Mouse (Mus musculus): Measurements from ENCODE around the gene Ces3b. TPM values are rescaled to one million over a fixed set of nuclear protein-coding genes. Genes with fewer than 3 reads are reported as not detected.

Gene Ces3b
- polyA plus RNA-seq, 1 experiment from 2014 or later, result not detected

DNA sequence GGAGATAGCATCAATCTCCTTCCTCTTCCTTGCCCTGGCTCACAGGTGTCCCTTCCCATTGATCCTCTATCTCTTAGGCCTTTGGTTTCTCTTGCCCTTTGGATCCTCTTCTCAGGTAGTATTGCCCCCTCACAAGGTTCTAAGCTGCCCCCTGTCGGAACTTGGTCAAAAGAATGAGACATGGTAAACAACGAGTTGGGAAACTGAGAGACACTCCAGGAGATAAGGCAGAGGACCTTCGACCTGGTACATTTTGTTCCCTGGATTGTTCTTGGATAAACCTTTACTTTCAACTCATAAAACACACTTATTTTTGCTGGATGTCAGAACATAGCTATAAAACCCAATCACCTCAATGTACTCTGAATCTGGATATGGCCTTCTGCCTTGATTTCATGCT, 20.7 kb downstream of the Ces3b start:
- DNase-seq (ENCODE audit: low spot score) (peak; percentile 19), ATAC-seq (replicated peaks; ENCODE audit: low FRiP score) (no peak)
- no peak overlapping the region for H3K9ac ChIP-seq (ENCODE audit: low read depth, low read length)
- no peak overlapping the region for H3K4me2 ChIP-seq
- H3K27ac ChIP-seq (ENCODE audit: low read depth, low read length), result no peak overlapping the region
- no peaks in the 10 kb centered on the region; the same call in 1 of the 2 replicates for H3K9me3 ChIP-seq (ENCODE audit: control insufficient read depth, low read length)
- no peaks in the 10 kb centered on the region for H3K36me3 ChIP-seq (ENCODE audit: control insufficient read depth, insufficient read depth, low read length)
- no peaks in the 10 kb centered on the region for H3K27me3 ChIP-seq (replicated peaks; ENCODE audit: control insufficient read depth, insufficient read depth, low read length)
- H3K4me3 ChIP-seq (ENCODE audit: low read depth, low read length), result no peak overlapping the region
- 75% methylated on average over 3 of the region's 3 CpGs for WGBS
- H3K4me1 ChIP-seq (replicated peaks; ENCODE audit: control insufficient read depth, insufficient read depth, low read length), result no peaks in the 10 kb centered on the region

DNA sequence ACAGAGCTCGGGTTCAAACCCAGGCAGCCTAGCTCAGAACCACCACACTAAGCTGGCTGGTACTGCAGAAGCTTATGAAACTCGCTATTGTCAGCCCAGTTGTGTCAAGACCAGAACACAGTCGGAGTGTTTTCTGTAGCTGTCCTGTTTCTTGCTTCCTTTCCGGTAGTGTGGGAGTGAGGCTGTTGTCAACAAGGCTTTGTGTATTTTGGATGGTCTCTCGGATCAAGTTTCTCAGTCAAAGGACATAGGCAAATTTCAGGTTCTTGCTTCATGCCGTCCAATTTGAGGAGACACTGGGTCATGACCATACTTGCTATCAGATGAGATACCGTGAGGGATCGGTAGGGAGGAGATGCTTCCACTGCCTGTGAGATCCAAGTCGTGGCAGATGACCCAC, 46.3 kb downstream of the Ces3b start:
- 73% methylated on average over 9 of the region's 9 CpGs for WGBS
- H3K4me1 ChIP-seq (replicated peaks; ENCODE audit: control insufficient read depth, insufficient read depth, low read length), result no peaks in the 10 kb centered on the region
- ATAC-seq (replicated peaks; ENCODE audit: low FRiP score) (no peak), DNase-seq (ENCODE audit: low spot score) (no peak)
- H3K4me2 ChIP-seq, result no peak overlapping the region
- H3K9ac ChIP-seq (ENCODE audit: low read depth, low read length), result no peak overlapping the region
- no peak overlapping the region for H3K4me3 ChIP-seq (ENCODE audit: low read depth, low read length)
- H3K27ac ChIP-seq (ENCODE audit: low read depth, low read length), result no peak overlapping the region
- no peaks in the 10 kb centered on the region for H3K36me3 ChIP-seq (ENCODE audit: control insufficient read depth, insufficient read depth, low read length)
- H3K9me3 ChIP-seq (ENCODE audit: control insufficient read depth, low read length), result no peaks in the 10 kb centered on the region
- no peaks in the 10 kb centered on the region for H3K27me3 ChIP-seq (replicated peaks; ENCODE audit: control insufficient read depth, insufficient read depth, low read length)

DNA sequence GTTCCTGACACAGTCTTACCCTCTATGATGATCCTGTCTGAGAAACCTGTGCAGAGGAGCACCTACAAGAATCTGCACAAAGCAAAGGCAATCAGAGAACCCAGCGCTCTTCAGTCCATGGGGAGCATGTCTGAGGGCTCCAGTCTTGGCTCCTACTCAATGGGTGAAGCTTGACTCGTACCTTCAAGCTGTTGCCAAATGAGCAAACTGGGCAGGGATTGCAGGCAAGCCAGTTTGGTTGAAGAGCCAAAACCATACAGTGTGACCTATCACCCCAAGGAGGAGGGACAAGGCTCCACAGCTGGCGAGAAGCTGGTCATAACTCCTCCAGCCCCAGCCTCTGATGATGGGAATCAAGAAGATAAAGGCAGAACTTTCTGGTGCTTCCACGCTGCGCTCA, 48.0 kb downstream of the Ces3b start, which contains the start of gene Ces4a:
Gene Ces4a, plus strand, starts transcription at position 292 of the 400 bp plus-strand sequence.
- no peak for ATAC-seq (replicated peaks; ENCODE audit: low FRiP score)
- Histone ChIP-seq H3K4me2 (no peak within 1 kb of the TSS), H3K4me1 (replicated peaks; ENCODE audit: control insufficient read depth, insufficient read depth, low read length) (no peaks in the 10 kb centered on the region), H3K27ac (ENCODE audit: low read depth, low read length) (no peak within 1 kb of the TSS), H3K4me3 (ENCODE audit: low read depth, low read length) (no peak within 1 kb of the TSS), H3K27me3 (replicated peaks; ENCODE audit: control insufficient read depth, insufficient read depth, low read length) (no peaks in the 10 kb centered on the region), H3K36me3 (ENCODE audit: control insufficient read depth, insufficient read depth, low read length) (no peaks in the 10 kb centered on the region), H3K9me3 (ENCODE audit: control insufficient read depth, low read length) (no peaks in the 10 kb centered on the region), H3K9ac (ENCODE audit: low read depth, low read length) (no peak within 1 kb of the TSS)
- DNase-seq (ENCODE audit: low spot score), result no peak
- WGBS, result 74% methylated on average over 5 of the region's 5 CpGs

DNA sequence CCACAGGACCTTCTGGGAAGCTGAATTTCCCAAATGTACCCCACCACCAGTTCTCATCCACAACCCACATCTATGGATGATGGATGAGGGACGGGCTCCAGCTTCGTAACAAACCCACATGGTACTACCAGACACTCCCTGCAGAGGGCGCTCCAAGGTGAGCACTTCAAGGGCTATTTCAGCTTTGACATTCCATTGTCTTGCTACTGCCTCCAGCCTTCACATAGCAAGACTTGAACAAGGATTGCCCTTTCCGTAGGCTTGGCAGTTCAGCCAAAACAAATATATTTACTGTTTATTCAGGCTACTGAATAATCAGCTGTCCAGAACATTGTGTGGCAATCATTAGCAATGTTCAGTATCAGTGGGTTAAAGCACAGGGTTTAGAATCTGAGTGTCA, 54.9 kb downstream of the Ces3b start:
- H3K27me3 ChIP-seq (replicated peaks; ENCODE audit: control insufficient read depth, insufficient read depth, low read length), result 0 out of 2 replicates have a peak, but pooled peaks cover 13% of the 10 kb centered on the region
- no peak overlapping the region for H3K4me3 ChIP-seq (ENCODE audit: low read depth, low read length)
- no peak overlapping the region for H3K9ac ChIP-seq (ENCODE audit: low read depth, low read length)
- DNase-seq (ENCODE audit: low spot score) (no peak), ATAC-seq (replicated peaks; ENCODE audit: low FRiP score) (no peak)
- WGBS, result 16% methylated on average over 4 of the region's 4 CpGs
- H3K9me3 ChIP-seq (ENCODE audit: control insufficient read depth, low read length), result no peaks in the 10 kb centered on the region
- no peaks in the 10 kb centered on the region for H3K36me3 ChIP-seq (ENCODE audit: control insufficient read depth, insufficient read depth, low read length)
- no peaks in the 10 kb centered on the region for H3K4me1 ChIP-seq (replicated peaks; ENCODE audit: control insufficient read depth, insufficient read depth, low read length)
- no peak overlapping the region for H3K27ac ChIP-seq (ENCODE audit: low read depth, low read length)
- H3K4me2 ChIP-seq, result no peak overlapping the region

DNA sequence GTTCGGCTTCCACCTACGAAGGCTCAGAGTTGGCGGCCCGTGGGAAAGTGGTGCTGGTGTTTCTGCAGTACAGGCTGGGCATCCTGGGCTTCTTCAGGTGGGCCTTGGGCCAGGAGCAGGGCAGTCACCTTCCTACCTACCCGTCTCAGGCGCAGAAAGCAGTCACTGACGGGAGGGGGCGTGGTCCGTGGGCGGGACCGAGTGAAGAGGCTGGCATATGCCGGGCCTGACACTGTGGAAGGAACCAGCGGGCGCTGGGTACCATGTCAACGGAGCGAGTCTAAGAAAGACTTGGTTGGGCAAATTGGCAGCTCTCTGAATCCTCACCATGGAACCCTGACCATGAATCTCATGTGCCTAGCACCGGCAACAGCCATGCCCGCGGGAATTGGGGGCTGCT, 58.8 kb downstream of the Ces3b start:
- no peak for DNase-seq (ENCODE audit: low spot score)
- no peak overlapping the region for H3K9ac ChIP-seq (ENCODE audit: low read depth, low read length)
- H3K4me1 ChIP-seq (replicated peaks; ENCODE audit: control insufficient read depth, insufficient read depth, low read length), result no peaks in the 10 kb centered on the region
- WGBS, result 31% methylated on average over 19 of the region's 19 CpGs
- H3K9me3 ChIP-seq (ENCODE audit: control insufficient read depth, low read length), result no peaks in the 10 kb centered on the region
- H3K27me3 ChIP-seq (replicated peaks; ENCODE audit: control insufficient read depth, insufficient read depth, low read length), result 0 out of 2 replicates have a peak, but pooled peaks cover 13% of the 10 kb centered on the region
- H3K27ac ChIP-seq (ENCODE audit: low read depth, low read length), result no peak overlapping the region
- H3K4me3 ChIP-seq (ENCODE audit: low read depth, low read length), result no peak overlapping the region
- no peaks in the 10 kb centered on the region for H3K36me3 ChIP-seq (ENCODE audit: control insufficient read depth, insufficient read depth, low read length)
- ATAC-seq (replicated peaks; ENCODE audit: low FRiP score), result no peak
- peak overlapping the region; percentile 39 for H3K4me2 ChIP-seq

Other genes starting within 250 kb of the Ces3b start
- gene Ces2c, start 236.7 kb upstream of the Ces3b start, polyA plus RNA-seq (2014; fragmentation: Nextera tagmentation; extraction: Ambion mirVana), result not detected in 2 replicates
- 0.17 TPM in 1 of 2 replicates, not detected in the other for gene Ces2e, start 157.5 kb upstream of the Ces3b start, polyA plus RNA-seq (2014; fragmentation: Nextera tagmentation; extraction: Ambion mirVana)
- gene Ces2f, start 136.4 kb upstream of the Ces3b start, polyA plus RNA-seq (2014; fragmentation: Nextera tagmentation; extraction: Ambion mirVana), result not detected in 2 replicates
- gene Ces2g, start 122.0 kb upstream of the Ces3b start, polyA plus RNA-seq (2014; fragmentation: Nextera tagmentation; extraction: Ambion mirVana), result 7.1 and 7.7 TPM in 2 replicates
- not detected in 2 replicates for gene Ces2h, start 82.9 kb upstream of the Ces3b start, polyA plus RNA-seq (2014; fragmentation: Nextera tagmentation; extraction: Ambion mirVana)
- gene Ces3a, start 35.2 kb upstream of the Ces3b start, polyA plus RNA-seq (2014; fragmentation: Nextera tagmentation; extraction: Ambion mirVana), result not detected in 2 replicates
- gene Ces4a, start 48.0 kb downstream of the Ces3b start, polyA plus RNA-seq (2014; fragmentation: Nextera tagmentation; extraction: Ambion mirVana), result not detected in 2 replicates
- gene Cbfb, start 86.9 kb downstream of the Ces3b start, polyA plus RNA-seq (2014; fragmentation: Nextera tagmentation; extraction: Ambion mirVana), result 31.1 and 32.7 TPM in 2 replicates
- gene D230025D16Rik, start 141.4 kb downstream of the Ces3b start, polyA plus RNA-seq (2014; fragmentation: Nextera tagmentation; extraction: Ambion mirVana), result 24.0 and 25.2 TPM in 2 replicates
- 4.2 and 4.4 TPM in 2 replicates for gene B3gnt9, start 171.4 kb downstream of the Ces3b start, polyA plus RNA-seq (2014; fragmentation: Nextera tagmentation; extraction: Ambion mirVana)
- gene Tradd, start 180.9 kb downstream of the Ces3b start, polyA plus RNA-seq (2014; fragmentation: Nextera tagmentation; extraction: Ambion mirVana), result 23.1 and 23.2 TPM in 2 replicates
- 2.0 and 2.4 TPM in 2 replicates for gene Fbxl8, start 180.9 kb downstream of the Ces3b start, polyA plus RNA-seq (2014; fragmentation: Nextera tagmentation; extraction: Ambion mirVana)
- 0.19 TPM in 1 of 2 replicates, not detected in the other for gene Hsf4, start 186.0 kb downstream of the Ces3b start, polyA plus RNA-seq (2014; fragmentation: Nextera tagmentation; extraction: Ambion mirVana)
- 0.14 and 0.51 TPM in 2 replicates for gene Nol3, start 192.4 kb downstream of the Ces3b start, polyA plus RNA-seq (2014; fragmentation: Nextera tagmentation; extraction: Ambion mirVana)
- gene 4931428F04Rik, start 206.1 kb downstream of the Ces3b start, polyA plus RNA-seq (2014; fragmentation: Nextera tagmentation; extraction: Ambion mirVana), result 4.7 and 5.1 TPM in 2 replicates
- 13.7 and 19.6 TPM in 2 replicates for gene Exoc3l, start 212.3 kb downstream of the Ces3b start, polyA plus RNA-seq (2014; fragmentation: Nextera tagmentation; extraction: Ambion mirVana)
- 266 and 301 TPM in 2 replicates for gene E2f4, start 213.9 kb downstream of the Ces3b start, polyA plus RNA-seq (2014; fragmentation: Nextera tagmentation; extraction: Ambion mirVana)
- 2.6 and 3.0 TPM in 2 replicates for gene Elmo3, start 221.8 kb downstream of the Ces3b start, polyA plus RNA-seq (2014; fragmentation: Nextera tagmentation; extraction: Ambion mirVana)
- gene Lrrc29, start 242.5 kb downstream of the Ces3b start, polyA plus RNA-seq (2014; fragmentation: Nextera tagmentation; extraction: Ambion mirVana), result 5.7 and 6.2 TPM in 2 replicates
- 138 and 142 TPM in 2 replicates for gene Tmem208, start 242.6 kb downstream of the Ces3b start, polyA plus RNA-seq (2014; fragmentation: Nextera tagmentation; extraction: Ambion mirVana)